Mouse (Mus musculus): ENCODE measurements around the gene Apaf1.

Gene Apaf1

GRCm38 (mm10) chr10:91081959-91082507 lies 537 bp downstream of the Apaf1 start:
- peak; percentile 11; the same call in 1 of the 2 replicates for ATAC-seq (ENCODE audit: low TSS enrichment)

GRCm38 (mm10) chr10:91080540-91080939 lies 2.0 kb downstream of the Apaf1 start:
- ATAC-seq (ENCODE audit: low TSS enrichment), result no peak

GRCm38 (mm10) chr10:91076667-91077066 lies 5.9 kb downstream of the Apaf1 start:
- ATAC-seq (ENCODE audit: low TSS enrichment), result no peak

- no peak for ATAC-seq (ENCODE audit: low TSS enrichment)
Measured at GRCm38 (mm10) chr10:91073345-91073744, 9.2 kb downstream of the Apaf1 start.

- peak; percentile 72 for ATAC-seq (ENCODE audit: low TSS enrichment)
Measured at GRCm38 (mm10) chr10:91071768-91072167, 10.8 kb downstream of the Apaf1 start.

GRCm38 (mm10) chr10:91062355-91062754 lies 20.2 kb downstream of the Apaf1 start:
- no peak for ATAC-seq (ENCODE audit: low TSS enrichment)

GRCm38 (mm10) chr10:91060742-91061141 lies 21.8 kb downstream of the Apaf1 start:
- ATAC-seq (ENCODE audit: low TSS enrichment), result peak; percentile 93

- no peak for ATAC-seq (ENCODE audit: low TSS enrichment)
Measured at GRCm38 (mm10) chr10:91052734-91053133, 29.8 kb downstream of the Apaf1 start.

GRCm38 (mm10) chr10:91051156-91051555 lies 31.4 kb downstream of the Apaf1 start:
- no peak for ATAC-seq (ENCODE audit: low TSS enrichment)

GRCm38 (mm10) chr10:91049696-91050095 lies 32.9 kb downstream of the Apaf1 start:
- no peak for ATAC-seq (ENCODE audit: low TSS enrichment)

- peak; percentile 64 for ATAC-seq (ENCODE audit: low TSS enrichment)
Measured at GRCm38 (mm10) chr10:91033942-91034341, 48.6 kb downstream of the Apaf1 start.

GRCm38 (mm10) chr10:91032399-91032798 lies 50.2 kb downstream of the Apaf1 start:
- peak; percentile 73 for ATAC-seq (ENCODE audit: low TSS enrichment)

GRCm38 (mm10) chr10:91031176-91031575 lies 51.4 kb downstream of the Apaf1 start:
- ATAC-seq (ENCODE audit: low TSS enrichment), result no peak

- peak; percentile 9; the same call in 1 of the 2 replicates for ATAC-seq (ENCODE audit: low TSS enrichment)
Measured at GRCm38 (mm10) chr10:91029002-91029539, 53.5 kb downstream of the Apaf1 start.

- no peak for ATAC-seq (ENCODE audit: low TSS enrichment)
Measured at GRCm38 (mm10) chr10:91027964-91028363, 54.6 kb downstream of the Apaf1 start.

- ATAC-seq (ENCODE audit: low TSS enrichment), result peak; percentile 60; the same call in 1 of the 2 replicates
Measured at GRCm38 (mm10) chr10:91027468-91027867, 55.1 kb downstream of the Apaf1 start.

- no peak for ATAC-seq (ENCODE audit: low TSS enrichment)
Measured at GRCm38 (mm10) chr10:91005858-91006538, 76.6 kb downstream of the Apaf1 start.

- 0 out of 2 replicates have a peak, but pooled peaks have one; percentile 18 for ATAC-seq (ENCODE audit: low TSS enrichment)
Measured at GRCm38 (mm10) chr10:91001421-91001820, 81.1 kb downstream of the Apaf1 start.

GRCm38 (mm10) chr10:90999899-91000298 lies 82.7 kb downstream of the Apaf1 start:
- ATAC-seq (ENCODE audit: low TSS enrichment), result peak; percentile 99

GRCm38 (mm10) chr10:90993869-90994268 lies 88.7 kb downstream of the Apaf1 start:
- ATAC-seq (ENCODE audit: low TSS enrichment), result no peak

- ATAC-seq (ENCODE audit: low TSS enrichment), result no peak
Measured at GRCm38 (mm10) chr10:90992237-90992636, 90.3 kb downstream of the Apaf1 start.

- no peak for ATAC-seq (ENCODE audit: low TSS enrichment)
Measured at GRCm38 (mm10) chr10:90990340-90990739, 92.2 kb downstream of the Apaf1 start.

GRCm38 (mm10) chr10:90983046-90983445 lies 99.5 kb downstream of the Apaf1 start:
- ATAC-seq (ENCODE audit: low TSS enrichment), result peak; percentile 66
